Mouse (Mus musculus) limb, embryonic 15.5 days (tissue): ENCODE results near the gene Cacna1g. TPM values are rescaled to one million over a fixed set of nuclear protein-coding genes. Genes with fewer than 3 reads are reported as not detected.
"Not testable (repeated sequence)": the region's sequence is repeated elsewhere in the genome, so short reads cannot be mapped to it uniquely, and the experiment has no call there.

Source experiments
- ATAC-seq: fragments of 200-750 bp; cut with Nextera tagmentation; 2 replicates; pipeline ENCODE4 v1.8.0; 2017; ENCODE audit warnings: low read depth, moderate TSS enrichment; ENCODE audit not compliant: insufficient number of reproducible peaks, low FRiP score, low TSS enrichment
- H3K27ac ChIP-seq: fragments of 300-500 bp; sonication (generic); 2 replicates; pipeline ENCODE4 v1.5.1; 2015; ENCODE audit warnings: moderate library complexity, mild to moderate bottlenecking, inconsistent platforms
- H3K27me3 ChIP-seq: fragments of 300-500 bp; sonication (generic); 2 replicates; pipeline ENCODE4 v1.6.1; 2015; ENCODE audit warnings: inconsistent platforms
- H3K36me3 ChIP-seq: fragments of 300-500 bp; sonication (generic); 2 replicates; pipeline ENCODE4 v1.6.1; 2015; ENCODE audit warnings: inconsistent platforms
- H3K4me1 ChIP-seq: fragments of 300-500 bp; sonication (generic); 2 replicates; pipeline ENCODE4 v1.6.1; 2015; ENCODE audit warnings: inconsistent platforms
- H3K4me2 ChIP-seq: fragments of 300-500 bp; sonication (generic); 2 replicates; pipeline ENCODE4 v1.6.1; 2015; ENCODE audit warnings: mild to moderate bottlenecking, inconsistent platforms
- H3K4me3 ChIP-seq: fragments of 300-500 bp; sonication (generic); 2 replicates; pipeline ENCODE4 v1.5.1; 2015; ENCODE audit warnings: mild to moderate bottlenecking, inconsistent platforms
- H3K9ac ChIP-seq: fragments of 300-500 bp; sonication (generic); 2 replicates; pipeline ENCODE4 v1.6.1; 2015; ENCODE audit warnings: inconsistent platforms
- H3K9me3 ChIP-seq: fragments of 300-500 bp; sonication (generic); 2 replicates; pipeline ENCODE4 v1.6.1; 2016; ENCODE audit warnings: inconsistent platforms
- WGBS: fragments of 180-500 bp; shearing (Covaris S2); methylation state at CpG from one replicate; pipeline ENCODE4 v1.1.7; 2015; 5-methylcytosine and 5-hydroxymethylcytosine counted together
- polyA plus RNA-seq: library from polyadenylated mRNA; unstranded; fragments of >200 nt; fragmentation: Nextera tagmentation; extraction: Ambion mirVana; gene quantifications from 2 replicates; pipeline ENCODE4 v1.2.1, GENCODE M21; 2015

The Cacna1g gene
- polyA plus RNA-seq, 1 experiment from 2014 or later, result 30.8 TPM

- Histone ChIP-seq H3K4me2 (no peak overlapping the region), H3K4me1 (peaks cover 24% of the 10 kb centered on the region), H3K4me3 (no peak overlapping the region), H3K27me3 (no peaks in the 10 kb centered on the region), H3K27ac (no peak overlapping the region), H3K9ac (no peak overlapping the region), H3K9me3 (no peaks in the 10 kb centered on the region), H3K36me3 (peaks cover 90% of the 10 kb centered on the region)
- WGBS, result 52% methylated on average over 4 of the region's 4 CpGs
- ATAC-seq, result no peak
Measured at GRCm38 (mm10) chr11:94414042-94414441, 60.0 kb downstream of the Cacna1g start.

GRCm38 (mm10) chr11:94413516-94413915 is 60.5 kb downstream of the Cacna1g start:
- H3K4me3 ChIP-seq, result no peak overlapping the region
- ATAC-seq, result no peak
- H3K27ac ChIP-seq, result no peak overlapping the region
- H3K4me2 ChIP-seq, result no peak overlapping the region
- H3K36me3 ChIP-seq, result peaks cover 92% of the 10 kb centered on the region
- H3K9ac ChIP-seq, result no peak overlapping the region
- no peaks in the 10 kb centered on the region for H3K9me3 ChIP-seq
- whole genome bisulfite sequencing, result 38% methylated on average over 8 of the region's 8 CpGs
- H3K4me1 ChIP-seq, result peaks cover 24% of the 10 kb centered on the region
- no peaks in the 10 kb centered on the region for H3K27me3 ChIP-seq

GRCm38 (mm10) chr11:94412998-94413469 is 61.0 kb downstream of the Cacna1g start:
- ATAC-seq, result no peak
- no peak overlapping the region for H3K4me2 ChIP-seq
- no peak overlapping the region for H3K9ac ChIP-seq
- peaks cover 25% of the 10 kb centered on the region for H3K4me1 ChIP-seq
- no peak overlapping the region for H3K27ac ChIP-seq
- WGBS, result 36% methylated on average over 10 of the region's 10 CpGs
- H3K27me3 ChIP-seq, result no peaks in the 10 kb centered on the region
- H3K36me3 ChIP-seq, result peaks cover 88% of the 10 kb centered on the region
- H3K9me3 ChIP-seq, result no peaks in the 10 kb centered on the region
- H3K4me3 ChIP-seq, result no peak overlapping the region

GRCm38 (mm10) chr11:94412562-94412961 is 61.4 kb downstream of the Cacna1g start:
- Histone ChIP-seq H3K27me3 (no peaks in the 10 kb centered on the region), H3K36me3 (peaks cover 84% of the 10 kb centered on the region), H3K27ac (no peak overlapping the region), H3K9ac (no peak overlapping the region), H3K9me3 (no peaks in the 10 kb centered on the region), H3K4me2 (no peak overlapping the region), H3K4me3 (no peak overlapping the region), H3K4me1 (peaks cover 30% of the 10 kb centered on the region)
- WGBS, result 50% methylated on average over 2 of the region's 2 CpGs
- no peak for ATAC-seq

GRCm38 (mm10) chr11:94407803-94408321 is 66.1 kb downstream of the Cacna1g start:
- Histone ChIP-seq H3K27ac (no peak overlapping the region), H3K4me1 (peaks cover 39% of the 10 kb centered on the region), H3K4me2 (no peak overlapping the region), H3K36me3 (peaks cover 43% of the 10 kb centered on the region), H3K9me3 (no peaks in the 10 kb centered on the region), H3K4me3 (no peak overlapping the region), H3K27me3 (no peaks in the 10 kb centered on the region), H3K9ac (no peak overlapping the region)
- no peak for ATAC-seq
- WGBS, result 36% methylated on average over 11 of the region's 11 CpGs

- ATAC-seq, result no peak
- Histone ChIP-seq H3K4me1 (peaks cover 45% of the 10 kb centered on the region), H3K4me3 (no peak overlapping the region), H3K9ac (no peak overlapping the region), H3K27ac (no peak overlapping the region; the same call in 1 of the 2 replicates), H3K9me3 (no peaks in the 10 kb centered on the region), H3K4me2 (no peak overlapping the region), H3K36me3 (peaks cover 18% of the 10 kb centered on the region), H3K27me3 (no peaks in the 10 kb centered on the region)
- 31% methylated on average over 6 of the region's 6 CpGs for WGBS
Measured at GRCm38 (mm10) chr11:94405348-94405747, 68.7 kb downstream of the Cacna1g start.

GRCm38 (mm10) chr11:94404641-94405260 is 69.2 kb downstream of the Cacna1g start:
- Histone ChIP-seq H3K9me3 (no peaks in the 10 kb centered on the region), H3K4me1 (peaks cover 45% of the 10 kb centered on the region), H3K9ac (no peak overlapping the region), H3K27me3 (no peaks in the 10 kb centered on the region), H3K4me2 (no peak overlapping the region), H3K27ac (peak overlapping the region; percentile 44; the same call in 1 of the 2 replicates), H3K36me3 (peaks cover 12% of the 10 kb centered on the region), H3K4me3 (no peak overlapping the region)
- no peak; the same call in 1 of the 2 replicates for ATAC-seq
- WGBS, result 24% methylated on average over 11 of the region's 11 CpGs

GRCm38 (mm10) chr11:94404178-94404577 is 69.8 kb downstream of the Cacna1g start:
- ATAC-seq, result no peak
- no peak overlapping the region for H3K9ac ChIP-seq
- no peak overlapping the region for H3K4me3 ChIP-seq
- H3K27ac ChIP-seq, result peak overlapping the region; percentile 44; the same call in 1 of the 2 replicates
- 27% methylated on average over 5 of the region's 5 CpGs for WGBS
- peaks cover 45% of the 10 kb centered on the region for H3K4me1 ChIP-seq
- peaks cover 7% of the 10 kb centered on the region for H3K36me3 ChIP-seq
- H3K9me3 ChIP-seq, result no peaks in the 10 kb centered on the region
- H3K27me3 ChIP-seq, result no peaks in the 10 kb centered on the region
- H3K4me2 ChIP-seq, result no peak overlapping the region

GRCm38 (mm10) chr11:94403757-94404156 is 70.2 kb downstream of the Cacna1g start:
- Histone ChIP-seq H3K9me3 (no peaks in the 10 kb centered on the region), H3K4me3 (no peak overlapping the region), H3K27me3 (no peaks in the 10 kb centered on the region), H3K4me2 (no peak overlapping the region), H3K4me1 (peaks cover 45% of the 10 kb centered on the region), H3K9ac (no peak overlapping the region), H3K27ac (peak overlapping the region; percentile 44; the same call in 1 of the 2 replicates), H3K36me3 (peaks cover 4% of the 10 kb centered on the region; the same call in 1 of the 2 replicates)
- 65% methylated on average over 10 of the region's 10 CpGs for WGBS
- ATAC-seq, result no peak

- no peak for ATAC-seq
Measured at GRCm38 (mm10) chr11:94402731-94403130, 71.3 kb downstream of the Cacna1g start.

GRCm38 (mm10) chr11:94402029-94402428 is 72.0 kb downstream of the Cacna1g start:
- H3K27ac ChIP-seq, ATAC-seq, H3K9me3 ChIP-seq, H3K27me3 ChIP-seq, H3K4me3 ChIP-seq, H3K4me2 ChIP-seq, H3K9ac ChIP-seq, H3K36me3 ChIP-seq: not testable (repeated sequence)
- peaks cover 34% of the 10 kb centered on the region for H3K4me1 ChIP-seq
- 82% methylated on average over 4 of the region's 4 CpGs for WGBS

More at GRCm38 (mm10) chr11:94402731-94403130, 71.3 kb downstream of the Cacna1g start:
- H3K27me3 ChIP-seq, result no peaks in the 10 kb centered on the region
- no peak overlapping the region for H3K4me3 ChIP-seq
- H3K36me3 ChIP-seq, result no peaks in the 10 kb centered on the region
- H3K9me3 ChIP-seq, result no peaks in the 10 kb centered on the region
- no peak overlapping the region for H3K4me2 ChIP-seq
- H3K4me1 ChIP-seq, result peaks cover 41% of the 10 kb centered on the region
- H3K27ac ChIP-seq, result 0 out of 2 replicates have a peak overlapping the region, but pooled peaks have one; percentile 17
- no peak overlapping the region for H3K9ac ChIP-seq
- 83% methylated on average over 5 of the region's 5 CpGs for WGBS

- no peaks in the 10 kb centered on the region for H3K27me3 ChIP-seq
- H3K4me2 ChIP-seq, result no peak overlapping the region
- peaks cover 28% of the 10 kb centered on the region for H3K4me1 ChIP-seq
- ATAC-seq, result no peak
- no peaks in the 10 kb centered on the region for H3K36me3 ChIP-seq
- WGBS, result 65% methylated on average over 6 of the region's 6 CpGs
- no peak overlapping the region for H3K27ac ChIP-seq
- H3K9ac ChIP-seq, result no peak overlapping the region
- H3K9me3 ChIP-seq, result no peaks in the 10 kb centered on the region
- no peak overlapping the region for H3K4me3 ChIP-seq
Measured at GRCm38 (mm10) chr11:94400996-94401395, 73.0 kb downstream of the Cacna1g start.
